Mouse (Mus musculus) CH12.LX (cell line): ENCODE data around the gene Afg1l. TPM values are rescaled to one million over a fixed set of nuclear protein-coding genes. Genes with fewer than 3 reads are reported as not detected.

Experiments used
- DNase-seq: peaks from one replicate; pipeline ENCODE4 v3.0.0-alpha.2; 2013; ENCODE audit errors: extremely low read depth
- H3K27ac ChIP-seq: 2 replicates; pipeline ENCODE4 v1.5.1; 2012; ENCODE audit warnings: low read depth, mild to moderate bottlenecking, control low read depth, moderate library complexity; ENCODE audit not compliant: insufficient read depth
- H3K27me3 ChIP-seq: replicated peaks from 2 replicates; pipeline ENCODE3; 2012; ENCODE audit warnings: inconsistent platforms
- H3K36me3 ChIP-seq, 2 experiments: replicated peaks in 1 of 2; 2 replicates each; pipeline versions ENCODE3 to v1.6.1; 2012; ENCODE audit warnings: inconsistent platforms in 1 of 2, low read length in 1 of 2, mild to moderate bottlenecking in 1 of 2, mixed read lengths in 1 of 2, moderate library complexity in 1 of 2; ENCODE audit not compliant: control insufficient read depth in 1 of 2, insufficient read depth in 1 of 2
- H3K4me1 ChIP-seq, 2 experiments: 2 replicates each; pipeline ENCODE4 v1.6.1; 2012; ENCODE audit warnings: inconsistent platforms in 1 of 2, moderate library complexity in 1 of 2; ENCODE audit not compliant: insufficient read depth in 2 of 2, control insufficient read depth in 1 of 2
- H3K4me2 ChIP-seq: 2 replicates; pipeline ENCODE4 v1.6.1; 2012; ENCODE audit warnings: low read depth, mild to moderate bottlenecking, control low read depth; ENCODE audit not compliant: poor library complexity, insufficient read depth, severe bottlenecking
- H3K4me3 ChIP-seq, 3 experiments: fragments of 150-350 bp in 1 of 3; sonication (generic) in 1 of 3; replicated peaks in 1 of 3; 2 replicates each; pipeline versions ENCODE3 to v1.5.1; 2011 to 2012; ENCODE audit warnings: low read depth in 2 of 3, low read length in 2 of 3, mild to moderate bottlenecking in 2 of 3, moderate library complexity in 2 of 3, control low read depth in 1 of 3, improper control_type of control experiment in 1 of 3, inconsistent platforms in 1 of 3, mixed read lengths in 1 of 3; ENCODE audit not compliant: poor library complexity in 1 of 3
- H3K79me2 ChIP-seq: replicated peaks from 2 replicates; pipeline ENCODE4 v1.6.1; 2012; ENCODE audit warnings: mild to moderate bottlenecking, moderate library complexity; ENCODE audit not compliant: control insufficient read depth, poor library complexity, insufficient read depth, severe bottlenecking; ENCODE audit errors: extremely low read depth
- H3K9ac ChIP-seq: 2 replicates; pipeline ENCODE4 v1.6.1; 2012; ENCODE audit warnings: low read depth, mild to moderate bottlenecking, control low read depth, moderate library complexity; ENCODE audit not compliant: insufficient read depth
- H3K9me3 ChIP-seq: replicated peaks from 2 replicates; pipeline ENCODE3; 2012; ENCODE audit warnings: low read length, inconsistent platforms, mixed read lengths
- BHLHE40 ChIP-seq: IDR thresholded peaks from 2 replicates; pipeline ENCODE4 v1.6.1; 2011; ENCODE audit warnings: mild to moderate bottlenecking, low read depth, low read length, improper control_type of control experiment
- CHD2 ChIP-seq: IDR thresholded peaks from 2 replicates; pipeline ENCODE4 v1.6.1; 2011; ENCODE audit warnings: low read length, improper control_type of control experiment
- E2F4 ChIP-seq: IDR thresholded peaks from 2 replicates; pipeline ENCODE4 v1.6.1; 2011; ENCODE audit warnings: low read depth, low read length, improper control_type of control experiment; ENCODE audit not compliant: insufficient replicate concordance
- ELF1 ChIP-seq: IDR thresholded peaks from 2 replicates; pipeline ENCODE4 v1.6.1; 2014; ENCODE audit warnings: low read depth, mild to moderate bottlenecking, inconsistent platforms, low read length, improper control_type of control experiment
- ETS1 ChIP-seq: conservative IDR thresholded peaks from 2 replicates; pipeline ENCODE4 v1.6.1; 2012; ENCODE audit warnings: low read depth, mild to moderate bottlenecking, inconsistent platforms, low read length, improper control_type of control experiment, moderate library complexity
- HCFC1 ChIP-seq: IDR thresholded peaks from 2 replicates; pipeline ENCODE4 v1.6.1; 2012; ENCODE audit warnings: low read depth, mild to moderate bottlenecking, inconsistent platforms, low read length, improper control_type of control experiment
- IRF4 ChIP-seq: IDR thresholded peaks from 2 replicates; pipeline ENCODE4 v1.6.1; 2014; ENCODE audit warnings: low read depth, mild to moderate bottlenecking, inconsistent platforms, low read length, improper control_type of control experiment
- KAT2A ChIP-seq: IDR thresholded peaks from 2 replicates; pipeline ENCODE4 v1.6.1; 2012; ENCODE audit warnings: low read length, improper control_type of control experiment, inconsistent platforms; ENCODE audit not compliant: insufficient replicate concordance
- MAX ChIP-seq: IDR thresholded peaks from 2 replicates; pipeline ENCODE4 v1.6.1; 2011; ENCODE audit warnings: low read length, improper control_type of control experiment
- MAZ ChIP-seq: IDR thresholded peaks from 2 replicates; pipeline ENCODE4 v1.6.1; 2012; ENCODE audit warnings: low read depth, mild to moderate bottlenecking, inconsistent platforms, low read length, improper control_type of control experiment, moderate library complexity
- MEF2A ChIP-seq: IDR thresholded peaks from 2 replicates; pipeline ENCODE4 v1.6.1; 2014; ENCODE audit warnings: low read depth, mild to moderate bottlenecking, inconsistent platforms, low read length, improper control_type of control experiment, borderline replicate concordance
- MXI1 ChIP-seq: IDR thresholded peaks from 2 replicates; pipeline ENCODE4 v1.6.1; 2011; ENCODE audit warnings: mild to moderate bottlenecking, low read depth, low read length, improper control_type of control experiment
- NELFE ChIP-seq: IDR thresholded peaks from 2 replicates; pipeline ENCODE4 v1.6.1; 2011; ENCODE audit warnings: low read depth, low read length, improper control_type of control experiment
- NRF1 ChIP-seq: IDR thresholded peaks from 2 replicates; pipeline ENCODE4 v1.6.1; 2014; ENCODE audit warnings: low read depth, mild to moderate bottlenecking, inconsistent platforms, low read length, improper control_type of control experiment, moderate library complexity
- PAX5 ChIP-seq: IDR thresholded peaks from 2 replicates; pipeline ENCODE4 v1.6.1; 2012; ENCODE audit warnings: low read length, inconsistent platforms, mixed read lengths
- POLR2A ChIP-seq: IDR thresholded peaks from 2 replicates; pipeline ENCODE4 v1.6.1; 2011; ENCODE audit warnings: low read depth, mild to moderate bottlenecking, improper control_type of control experiment, low read length
- RAD21 ChIP-seq: IDR thresholded peaks from 2 replicates; pipeline ENCODE4 v1.6.1; 2011; ENCODE audit warnings: low read depth, mild to moderate bottlenecking, low read length, improper control_type of control experiment, moderate library complexity
- RCOR1 ChIP-seq: conservative IDR thresholded peaks from 2 replicates; pipeline ENCODE4 v1.6.1; 2012; ENCODE audit warnings: low read depth, mild to moderate bottlenecking, inconsistent platforms, low read length, improper control_type of control experiment
- SIN3A ChIP-seq: IDR thresholded peaks from 2 replicates; pipeline ENCODE4 v1.6.1; 2012; ENCODE audit warnings: low read length, improper control_type of control experiment, inconsistent platforms
- SMC3 ChIP-seq: IDR thresholded peaks from 2 replicates; pipeline ENCODE4 v1.6.1; 2011; ENCODE audit warnings: low read depth, low read length, improper control_type of control experiment
- TBP ChIP-seq: conservative IDR thresholded peaks from 2 replicates; pipeline ENCODE4 v1.6.1; 2011; ENCODE audit warnings: low read depth, low read length, improper control_type of control experiment
- TCF12 ChIP-seq: IDR thresholded peaks from 2 replicates; pipeline ENCODE4 v1.6.1; 2014; ENCODE audit warnings: low read depth, mild to moderate bottlenecking, inconsistent platforms, low read length, improper control_type of control experiment
- UBTF ChIP-seq: IDR thresholded peaks from 2 replicates; pipeline ENCODE4 v1.6.1; 2012; ENCODE audit warnings: low read depth, mild to moderate bottlenecking, inconsistent platforms, low read length, improper control_type of control experiment, moderate library complexity
- USF1 ChIP-seq: IDR thresholded peaks from 2 replicates; pipeline ENCODE4 v1.6.1; 2014; ENCODE audit warnings: low read depth, mild to moderate bottlenecking, inconsistent platforms, low read length, improper control_type of control experiment
- ZC3H11A ChIP-seq: IDR thresholded peaks from 2 replicates; pipeline ENCODE4 v1.6.1; 2012; ENCODE audit warnings: low read depth, mild to moderate bottlenecking, inconsistent platforms, low read length, improper control_type of control experiment
- ZMIZ1 ChIP-seq: IDR thresholded peaks from 2 replicates; pipeline ENCODE4 v1.6.1; 2012; ENCODE audit warnings: low read depth, mild to moderate bottlenecking, inconsistent platforms, low read length, improper control_type of control experiment
- dilution Hi-C: fragments of 300-500 bp; cut with MboI; formaldehyde crosslinking; loops from 2 replicates; pipeline ENCODE4 v1.14.3; 2020; ENCODE audit warnings: low sequenced_read_pairs; ENCODE audit not compliant: extremely low pct_unique_long_range_greater_than_20kb, extremely low pct_ligation_motif_present
- in situ Hi-C: fragments of 300-500 bp; cut with MboI; formaldehyde crosslinking; loops from 3 replicates; pipeline ENCODE4 v1.14.3; 2019; ENCODE audit warnings: low sequenced_read_pairs, low pct_ligation_motif_present, low pct_unique_long_range_greater_than_20kb, mixed read lengths
- polyA plus RNA-seq: library from polyadenylated mRNA; unstranded; fragments of >175 nt; gene quantifications from 2 replicates; pipeline ENCODE4 v1.2.1, GENCODE M21; 2012; ENCODE audit warnings: low read depth; ENCODE audit not compliant: insufficient read length
- total RNA-seq, 2 experiments: library from RNA; depleted of rRNA; stranded (reverse); fragments of 300-350 nt in 1 of 2; fragments of >200 nt in 1 of 2; gene quantifications; 2 replicates each; pipeline ENCODE4 v1.2.3; 2012 to 2014

Afg1l gene
- total and polyA plus RNA-seq, 3 experiments = 3.1 to 6.9 (median 4.5) TPM

GRCm38 (mm10) chr10:42501775-42502348 is 23.5 kb upstream of the Afg1l start, which contains the start of gene Snx3:
TSS of gene Snx3 (plus strand) at chr10:42502030.
- DNase-seq = peak; percentile 96
- peaks cover 0 to 12% of the 10 kb centered on the region in 2 experiments for H3K36me3 ChIP-seq
- H3K79me2 ChIP-seq = peaks cover 29% of the 10 kb centered on the region
- peak within 1 kb of the TSS; percentile 57 for H3K4me2 ChIP-seq
- in situ Hi-C loops (no loop called here), dilution Hi-C loops (no loop called here)
- no peaks in the 10 kb centered on the region for H3K27me3 ChIP-seq
- TF ChIP-seq HCFC1 (peak; percentile 98), NRF1 (peak; percentile 89), USF1 (peak; percentile 58), MEF2A (peak; percentile 60; the same call in 1 of the 2 replicates), MAX (no peak), ELF1 (peak; percentile 93), MAZ (0 out of 2 replicates have a peak, but pooled peaks have one; percentile 18), E2F4 (peak; percentile 70; the same call in 1 of the 2 replicates), NELFE (peak; percentile 41), POLR2A (peak; percentile 73), TBP (peak; percentile 80), ZMIZ1 (no peak; the same call in 1 of the 2 replicates), PAX5 (no peak), KAT2A (peak; percentile 85; the same call in 1 of the 2 replicates), MXI1 (peak; percentile 41; the same call in 1 of the 2 replicates), ETS1 (peak; percentile 68), UBTF (peak; percentile 73; the same call in 1 of the 2 replicates), RAD21 (no peak), TCF12 (peak; percentile 55; the same call in 1 of the 2 replicates), ZC3H11A (no peak), CHD2 (no peak), IRF4 (no peak), SIN3A (peak; percentile 78; the same call in 1 of the 2 replicates), RCOR1 (0 out of 2 replicates have a peak, but pooled peaks have one; percentile 19), SMC3 (no peak), BHLHE40 (peak; percentile 94)
- H3K9ac ChIP-seq = peak within 1 kb of the TSS; percentile 90
- peaks cover 0 to 30% of the 10 kb centered on the region in 2 experiments; a peak in 1 of 4 replicates for H3K4me1 ChIP-seq
- no peaks in the 10 kb centered on the region for H3K9me3 ChIP-seq
- peak within 1 kb of the TSS; percentile 86 for H3K27ac ChIP-seq
- H3K4me3 ChIP-seq = peak within 1 kb of the TSS; percentile 76 to 91 (median 84)
